Mouse (Mus musculus): ENCODE measurements around the gene Ssh2. TPM values are rescaled to one million over a fixed set of nuclear protein-coding genes. Genes with fewer than 3 reads are reported as not detected.

The Ssh2 gene
- polyA plus RNA-seq, 1 experiment from 2014 or later = 3.0 TPM

DNA sequence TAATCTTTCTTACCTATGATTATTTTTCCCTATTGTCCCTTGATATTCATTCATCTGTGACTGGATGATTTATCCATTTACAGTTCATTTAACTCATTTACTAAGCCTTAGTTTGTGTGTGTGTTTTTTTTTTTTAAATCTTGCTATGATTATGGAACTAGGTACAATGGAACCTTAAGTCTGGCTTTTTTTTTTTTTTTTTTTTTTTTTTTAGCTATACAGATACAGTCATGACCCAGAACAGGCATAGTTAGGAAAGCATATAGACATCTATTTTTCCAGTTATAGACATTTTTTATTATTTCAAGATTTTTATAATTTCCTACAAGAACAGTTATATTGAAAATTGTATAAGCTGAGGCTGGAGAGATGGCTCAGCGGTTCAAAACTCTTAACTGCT, 19.2 kb downstream of the Ssh2 start:
- Histone ChIP-seq H3K27me3 (ENCODE audit: control insufficient read depth, insufficient read depth, low read length) (no peaks in the 10 kb centered on the region), H3K27ac (replicated peaks) (no peak overlapping the region), H3K4me1 (replicated peaks; ENCODE audit: control insufficient read depth, insufficient read depth) (no peaks in the 10 kb centered on the region), H3K4me3 (ENCODE audit: low read depth, low read length) (no peak overlapping the region), H3K4me2 (replicated peaks; ENCODE audit: low read depth) (no peak overlapping the region), H3K9ac (ENCODE audit: low read length) (no peak overlapping the region), H3K9me3 (ENCODE audit: control insufficient read depth, low read length) (no peaks in the 10 kb centered on the region), H3K36me3 (ENCODE audit: control insufficient read depth, insufficient read depth, low read length) (no peaks in the 10 kb centered on the region)
- 97% methylated on average over 1 of the region's 1 CpGs for WGBS
- ATAC-seq (ENCODE audit: low FRiP score, low TSS enrichment) (no peak), DNase-seq (ENCODE audit: low spot score) (no peak)
- no peak for TF ChIP-seq EP300 (optimal IDR thresholded peaks at IDR 0.05)
- no peak for TF ChIP-seq CTCF (IDR thresholded peaks at IDR 0.05; ENCODE audit: low read depth)

GRCm38 (mm10) chr11:77239658-77240345, 23.7 kb downstream of the Ssh2 start:
- Histone ChIP-seq H3K9ac (ENCODE audit: low read length) (no peak overlapping the region), H3K9me3 (ENCODE audit: control insufficient read depth, low read length) (no peaks in the 10 kb centered on the region), H3K27me3 (ENCODE audit: control insufficient read depth, insufficient read depth, low read length) (no peaks in the 10 kb centered on the region), H3K4me2 (replicated peaks; ENCODE audit: low read depth) (no peak overlapping the region), H3K27ac (replicated peaks) (no peak overlapping the region), H3K4me3 (ENCODE audit: low read depth, low read length) (no peak overlapping the region), H3K4me1 (replicated peaks; ENCODE audit: control insufficient read depth, insufficient read depth) (no peaks in the 10 kb centered on the region), H3K36me3 (ENCODE audit: control insufficient read depth, insufficient read depth, low read length) (no peaks in the 10 kb centered on the region)
- TF ChIP-seq CTCF (IDR thresholded peaks at IDR 0.05; ENCODE audit: low read depth) = no peak
- TF ChIP-seq EP300 (optimal IDR thresholded peaks at IDR 0.05) = no peak
- ATAC-seq (ENCODE audit: low FRiP score, low TSS enrichment) (no peak), DNase-seq (ENCODE audit: low spot score) (no peak)
- 83% methylated on average over 1 of the region's 1 CpGs for WGBS

GRCm38 (mm10) chr11:77240466-77241246, 24.6 kb downstream of the Ssh2 start:
- Histone ChIP-seq H3K4me2 (replicated peaks; ENCODE audit: low read depth) (no peak overlapping the region), H3K9me3 (ENCODE audit: control insufficient read depth, low read length) (no peaks in the 10 kb centered on the region), H3K9ac (ENCODE audit: low read length) (no peak overlapping the region), H3K4me1 (replicated peaks; ENCODE audit: control insufficient read depth, insufficient read depth) (no peaks in the 10 kb centered on the region), H3K27ac (replicated peaks) (no peak overlapping the region), H3K4me3 (ENCODE audit: low read depth, low read length) (no peak overlapping the region), H3K27me3 (ENCODE audit: control insufficient read depth, insufficient read depth, low read length) (no peaks in the 10 kb centered on the region), H3K36me3 (ENCODE audit: control insufficient read depth, insufficient read depth, low read length) (no peaks in the 10 kb centered on the region)
- ATAC-seq (ENCODE audit: low FRiP score, low TSS enrichment) (no peak), DNase-seq (ENCODE audit: low spot score) (no peak)
- no peak for TF ChIP-seq CTCF (IDR thresholded peaks at IDR 0.05; ENCODE audit: low read depth)
- TF ChIP-seq EP300 (optimal IDR thresholded peaks at IDR 0.05) = no peak
- WGBS = 84% methylated on average over 7 of the region's 7 CpGs

GRCm38 (mm10) chr11:77242912-77243311, 26.8 kb downstream of the Ssh2 start:
- 47% methylated on average over 2 of the region's 2 CpGs for WGBS
- H3K9me3 ChIP-seq (ENCODE audit: control insufficient read depth, low read length) = no peaks in the 10 kb centered on the region
- no peaks in the 10 kb centered on the region for H3K36me3 ChIP-seq (ENCODE audit: control insufficient read depth, insufficient read depth, low read length)
- H3K27me3 ChIP-seq (ENCODE audit: control insufficient read depth, insufficient read depth, low read length) = no peaks in the 10 kb centered on the region
- ATAC-seq (ENCODE audit: low FRiP score, low TSS enrichment) (no peak), DNase-seq (ENCODE audit: low spot score) (no peak)
- H3K27ac ChIP-seq (replicated peaks) = no peak overlapping the region
- TF ChIP-seq EP300 (optimal IDR thresholded peaks at IDR 0.05) (no peak), CTCF (IDR thresholded peaks at IDR 0.05; ENCODE audit: low read depth) (no peak)
- H3K4me3 ChIP-seq (ENCODE audit: low read depth, low read length) = no peak overlapping the region
- no peak overlapping the region for H3K9ac ChIP-seq (ENCODE audit: low read length)
- no peaks in the 10 kb centered on the region for H3K4me1 ChIP-seq (replicated peaks; ENCODE audit: control insufficient read depth, insufficient read depth)
- H3K4me2 ChIP-seq (replicated peaks; ENCODE audit: low read depth) = no peak overlapping the region

GRCm38 (mm10) chr11:77252826-77253225, 36.7 kb downstream of the Ssh2 start:
- no peak overlapping the region for H3K4me3 ChIP-seq (ENCODE audit: low read depth, low read length)
- no peak overlapping the region for H3K27ac ChIP-seq (replicated peaks)
- H3K36me3 ChIP-seq (ENCODE audit: control insufficient read depth, insufficient read depth, low read length) = no peaks in the 10 kb centered on the region
- no peaks in the 10 kb centered on the region for H3K27me3 ChIP-seq (ENCODE audit: control insufficient read depth, insufficient read depth, low read length)
- no peaks in the 10 kb centered on the region for H3K4me1 ChIP-seq (replicated peaks; ENCODE audit: control insufficient read depth, insufficient read depth)
- no peaks in the 10 kb centered on the region for H3K9me3 ChIP-seq (ENCODE audit: control insufficient read depth, low read length)
- WGBS = 54% methylated on average over 2 of the region's 2 CpGs
- no peak for ATAC-seq (ENCODE audit: low FRiP score, low TSS enrichment)
- no peak for DNase-seq (ENCODE audit: low spot score)
- TF ChIP-seq CTCF (IDR thresholded peaks at IDR 0.05; ENCODE audit: low read depth) = no peak
- no peak for TF ChIP-seq EP300 (optimal IDR thresholded peaks at IDR 0.05)
- no peak overlapping the region for H3K4me2 ChIP-seq (replicated peaks; ENCODE audit: low read depth)
- no peak overlapping the region for H3K9ac ChIP-seq (ENCODE audit: low read length)

GRCm38 (mm10) chr11:77259441-77259840, 43.4 kb downstream of the Ssh2 start:
- TF ChIP-seq EP300 (optimal IDR thresholded peaks at IDR 0.05) (no peak), CTCF (IDR thresholded peaks at IDR 0.05; ENCODE audit: low read depth) (no peak)
- no peaks in the 10 kb centered on the region for H3K9me3 ChIP-seq (ENCODE audit: control insufficient read depth, low read length)
- H3K9ac ChIP-seq (ENCODE audit: low read length) = no peak overlapping the region
- no peak overlapping the region for H3K27ac ChIP-seq (replicated peaks)
- H3K4me3 ChIP-seq (ENCODE audit: low read depth, low read length) = no peak overlapping the region
- ATAC-seq (ENCODE audit: low FRiP score, low TSS enrichment) (no peak), DNase-seq (ENCODE audit: low spot score) (no peak)
- H3K4me1 ChIP-seq (replicated peaks; ENCODE audit: control insufficient read depth, insufficient read depth) = no peaks in the 10 kb centered on the region
- 40% methylated on average over 2 of the region's 2 CpGs for WGBS
- no peaks in the 10 kb centered on the region for H3K27me3 ChIP-seq (ENCODE audit: control insufficient read depth, insufficient read depth, low read length)
- H3K36me3 ChIP-seq (ENCODE audit: control insufficient read depth, insufficient read depth, low read length) = no peaks in the 10 kb centered on the region
- H3K4me2 ChIP-seq (replicated peaks; ENCODE audit: low read depth) = no peak overlapping the region
